Mouse (Mus musculus) heart, postnatal 0 days (tissue): ENCODE data around the gene Efna5.

Experiments used
- CTCF ChIP-seq: IDR thresholded peaks from 2 replicates; pipeline ENCODE4 v1.5.1; 2016; ENCODE audit warnings: antibody characterized with exemption, control low read depth, low read depth
- EP300 ChIP-seq: IDR thresholded peaks from 2 replicates; pipeline ENCODE4 v1.6.1; 2016; ENCODE audit warnings: antibody characterized with exemption, low read depth

- no peak for TF ChIP-seq CTCF
- no peak for TF ChIP-seq EP300
Measured at GRCm38 (mm10) chr17:62722962-62723361, 158.2 kb downstream of the Efna5 start.
